Mouse (Mus musculus): ENCODE data around the gene Galnt7. TPM values are rescaled to one million over a fixed set of nuclear protein-coding genes. Genes with fewer than 3 reads are reported as not detected.

Gene Galnt7
- polyA plus RNA-seq, 1 experiment from 2014 or later = 3.8 TPM

- Histone ChIP-seq H3K36me3 (replicated peaks) (no peaks in the 10 kb centered on the region), H3K27ac (replicated peaks) (no peak overlapping the region), H3K4me3 (replicated peaks) (0 out of 2 replicates have a peak overlapping the region, but pooled peaks have one; percentile 9), H3K4me2 (peak overlapping the region; percentile 51), H3K27me3 (no peaks in the 10 kb centered on the region), H3K9ac (no peak overlapping the region), H3K9me3 (replicated peaks) (no peaks in the 10 kb centered on the region), H3K4me1 (replicated peaks) (peaks cover 21% of the 10 kb centered on the region)
- 24% methylated on average over 22 of the region's 22 CpGs for WGBS (ENCODE audit: insufficient replicate concordance)
- ATAC-seq (ENCODE audit: insufficient read depth) = no peak
Observed at GRCm38 (mm10) chr8:57599813-57600555, 52.8 kb downstream of the Galnt7 start.

- no peak overlapping the region for H3K9ac ChIP-seq
- 39% methylated on average over 3 of the region's 3 CpGs for WGBS (ENCODE audit: insufficient replicate concordance)
- no peak overlapping the region for H3K4me2 ChIP-seq
- no peak for ATAC-seq (ENCODE audit: insufficient read depth)
- H3K27me3 ChIP-seq = no peaks in the 10 kb centered on the region
- H3K4me3 ChIP-seq (replicated peaks) = no peak overlapping the region
- no peaks in the 10 kb centered on the region for H3K9me3 ChIP-seq (replicated peaks)
- H3K27ac ChIP-seq (replicated peaks) = no peak overlapping the region
- H3K4me1 ChIP-seq (replicated peaks) = peaks cover 13% of the 10 kb centered on the region
- H3K36me3 ChIP-seq (replicated peaks) = no peaks in the 10 kb centered on the region
Observed at GRCm38 (mm10) chr8:57595853-57596252, 57.0 kb downstream of the Galnt7 start.

- Histone ChIP-seq H3K4me1 (replicated peaks) (peaks cover 9% of the 10 kb centered on the region), H3K4me3 (replicated peaks) (no peak overlapping the region), H3K9me3 (replicated peaks) (no peaks in the 10 kb centered on the region), H3K9ac (no peak overlapping the region), H3K36me3 (replicated peaks) (no peaks in the 10 kb centered on the region), H3K4me2 (no peak overlapping the region; the same call in 1 of the 2 replicates), H3K27ac (replicated peaks) (no peak overlapping the region), H3K27me3 (no peaks in the 10 kb centered on the region)
- 28% methylated on average over 6 of the region's 6 CpGs for WGBS (ENCODE audit: insufficient replicate concordance)
- ATAC-seq (ENCODE audit: insufficient read depth) = no peak
Observed at GRCm38 (mm10) chr8:57594175-57594885, 58.5 kb downstream of the Galnt7 start.

GRCm38 (mm10) chr8:57592604-57593003 is 60.2 kb downstream of the Galnt7 start:
- 44% methylated on average over 7 of the region's 7 CpGs for WGBS (ENCODE audit: insufficient replicate concordance)

GRCm38 (mm10) chr8:57591681-57592080 is 61.2 kb downstream of the Galnt7 start:
- H3K36me3 ChIP-seq (replicated peaks) = no peaks in the 10 kb centered on the region
- H3K4me2 ChIP-seq = no peak overlapping the region
- peaks cover 13% of the 10 kb centered on the region for H3K4me1 ChIP-seq (replicated peaks)
- H3K27me3 ChIP-seq = no peaks in the 10 kb centered on the region
- WGBS (ENCODE audit: insufficient replicate concordance) = 64% methylated on average over 4 of the region's 4 CpGs
- H3K4me3 ChIP-seq (replicated peaks) = no peak overlapping the region
- no peak overlapping the region for H3K9ac ChIP-seq
- H3K27ac ChIP-seq (replicated peaks) = no peak overlapping the region
- ATAC-seq (ENCODE audit: insufficient read depth) = no peak
- H3K9me3 ChIP-seq (replicated peaks) = no peaks in the 10 kb centered on the region

More at GRCm38 (mm10) chr8:57592604-57593003, 60.2 kb downstream of the Galnt7 start:
- no peak for ATAC-seq (ENCODE audit: insufficient read depth)
- no peaks in the 10 kb centered on the region for H3K9me3 ChIP-seq (replicated peaks)
- H3K4me1 ChIP-seq (replicated peaks) = peaks cover 13% of the 10 kb centered on the region
- H3K4me3 ChIP-seq (replicated peaks) = no peak overlapping the region
- no peak overlapping the region for H3K4me2 ChIP-seq
- no peaks in the 10 kb centered on the region for H3K36me3 ChIP-seq (replicated peaks)
- 0 out of 2 replicates have a peak overlapping the region, but pooled peaks have one; percentile 38 for H3K27ac ChIP-seq (replicated peaks)
- H3K27me3 ChIP-seq = no peaks in the 10 kb centered on the region
- no peak overlapping the region for H3K9ac ChIP-seq

GRCm38 (mm10) chr8:57590015-57590414 is 62.8 kb downstream of the Galnt7 start:
- ATAC-seq (ENCODE audit: insufficient read depth) = no peak
- no peak overlapping the region for H3K4me3 ChIP-seq (replicated peaks)
- H3K36me3 ChIP-seq (replicated peaks) = no peaks in the 10 kb centered on the region
- peaks cover 13% of the 10 kb centered on the region for H3K4me1 ChIP-seq (replicated peaks)
- H3K9ac ChIP-seq = no peak overlapping the region
- H3K27me3 ChIP-seq = no peaks in the 10 kb centered on the region
- no peaks in the 10 kb centered on the region for H3K9me3 ChIP-seq (replicated peaks)
- H3K4me2 ChIP-seq = no peak overlapping the region
- no peak overlapping the region for H3K27ac ChIP-seq (replicated peaks)
- 23% methylated on average over 8 of the region's 8 CpGs for WGBS (ENCODE audit: insufficient replicate concordance)

- Histone ChIP-seq H3K36me3 (replicated peaks) (no peaks in the 10 kb centered on the region), H3K4me1 (replicated peaks) (peaks cover 11% of the 10 kb centered on the region), H3K9me3 (replicated peaks) (no peaks in the 10 kb centered on the region), H3K27ac (replicated peaks) (no peak overlapping the region), H3K27me3 (no peaks in the 10 kb centered on the region), H3K4me3 (replicated peaks) (no peak overlapping the region), H3K9ac (no peak overlapping the region), H3K4me2 (no peak overlapping the region)
- WGBS (ENCODE audit: insufficient replicate concordance) = 71% methylated on average over 9 of the region's 9 CpGs
- no peak for ATAC-seq (ENCODE audit: insufficient read depth)
Observed at GRCm38 (mm10) chr8:57589176-57589575, 63.7 kb downstream of the Galnt7 start.

- H3K27me3 ChIP-seq = no peaks in the 10 kb centered on the region
- H3K36me3 ChIP-seq (replicated peaks) = no peaks in the 10 kb centered on the region
- no peak overlapping the region for H3K4me2 ChIP-seq
- ATAC-seq (ENCODE audit: insufficient read depth) = no peak
- 80% methylated on average over 1 of the region's 1 CpGs for WGBS (ENCODE audit: insufficient replicate concordance)
- H3K4me3 ChIP-seq (replicated peaks) = no peak overlapping the region
- H3K9me3 ChIP-seq (replicated peaks) = no peaks in the 10 kb centered on the region
- H3K9ac ChIP-seq = no peak overlapping the region
- H3K4me1 ChIP-seq (replicated peaks) = peaks cover 9% of the 10 kb centered on the region; the same call in 1 of the 2 replicates
- no peak overlapping the region for H3K27ac ChIP-seq (replicated peaks)
Observed at GRCm38 (mm10) chr8:57588604-57589003, 64.2 kb downstream of the Galnt7 start.

GRCm38 (mm10) chr8:57586667-57587066 is 66.2 kb downstream of the Galnt7 start:
- Histone ChIP-seq H3K4me3 (replicated peaks) (no peak overlapping the region), H3K36me3 (replicated peaks) (no peaks in the 10 kb centered on the region), H3K27me3 (no peaks in the 10 kb centered on the region), H3K9me3 (replicated peaks) (no peaks in the 10 kb centered on the region), H3K9ac (no peak overlapping the region), H3K27ac (replicated peaks) (no peak overlapping the region), H3K4me1 (replicated peaks) (peaks cover 9% of the 10 kb centered on the region; the same call in 1 of the 2 replicates), H3K4me2 (no peak overlapping the region)
- WGBS (ENCODE audit: insufficient replicate concordance) = 30% methylated on average over 4 of the region's 4 CpGs
- no peak for ATAC-seq (ENCODE audit: insufficient read depth)

GRCm38 (mm10) chr8:57585831-57586230 is 67.0 kb downstream of the Galnt7 start:
- H3K27me3 ChIP-seq = no peaks in the 10 kb centered on the region
- no peaks in the 10 kb centered on the region for H3K9me3 ChIP-seq (replicated peaks)
- H3K4me3 ChIP-seq (replicated peaks) = no peak overlapping the region
- peaks cover 7% of the 10 kb centered on the region; the same call in 1 of the 2 replicates for H3K4me1 ChIP-seq (replicated peaks)
- no peaks in the 10 kb centered on the region for H3K36me3 ChIP-seq (replicated peaks)
- no peak for ATAC-seq (ENCODE audit: insufficient read depth)
- no peak overlapping the region for H3K9ac ChIP-seq
- H3K4me2 ChIP-seq = no peak overlapping the region
- 68% methylated on average over 3 of the region's 3 CpGs for WGBS (ENCODE audit: insufficient replicate concordance)
- no peak overlapping the region for H3K27ac ChIP-seq (replicated peaks)

GRCm38 (mm10) chr8:57585128-57585442 is 67.7 kb downstream of the Galnt7 start:
- Histone ChIP-seq H3K4me1 (replicated peaks) (0 out of 2 replicates have a peak, but pooled peaks cover 7% of the 10 kb centered on the region), H3K36me3 (replicated peaks) (no peaks in the 10 kb centered on the region), H3K9ac (no peak overlapping the region), H3K27ac (replicated peaks) (no peak overlapping the region), H3K27me3 (no peaks in the 10 kb centered on the region), H3K9me3 (replicated peaks) (no peaks in the 10 kb centered on the region), H3K4me2 (no peak overlapping the region), H3K4me3 (replicated peaks) (no peak overlapping the region)
- no peak for ATAC-seq (ENCODE audit: insufficient read depth)
- WGBS (ENCODE audit: insufficient replicate concordance) = 81% methylated on average over 5 of the region's 5 CpGs

All from liver, embryonic 15.5 days (tissue).